Mouse (Mus musculus): ENCODE measurements at regions not wholly inside any gene's neighbourhood (a gene's known extent, or its start where the extent isn't known, plus 50 kb on each side); places are given as distances from the start of the nearest gene placed in this dataset.
A peak's percentile ranks its signal among the peaks of the same experiment; 100 is the strongest.

GRCm38 (mm10) chr11:19838932-19839331, 85.2 kb upstream of the Spred2 start:
- DNase-seq: no peak

DNA sequence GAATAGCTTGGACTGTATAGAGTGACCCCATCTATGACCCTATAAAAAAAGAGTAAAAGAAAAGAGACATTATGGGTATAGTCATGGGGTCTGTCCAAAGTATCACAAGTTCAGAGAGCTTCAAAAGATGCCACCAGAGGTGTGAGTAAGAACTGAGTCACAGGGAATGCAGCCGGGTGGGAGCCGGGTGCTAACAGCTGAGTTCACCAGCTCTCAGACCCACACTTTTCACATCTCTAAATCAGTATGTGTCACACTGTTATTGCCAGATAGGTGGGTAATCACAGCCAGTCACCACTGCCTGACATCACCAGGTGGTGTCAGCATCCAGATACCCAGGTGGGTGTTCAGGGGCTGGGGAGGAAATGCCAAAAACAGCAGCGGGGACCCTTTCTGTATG, 81.1 kb upstream of the Spred2 start:
- no peak for DNase-seq

GRCm38 (mm10) chr11:19847910-19848309, 76.3 kb upstream of the Spred2 start:
- DNase-seq: no peak

- DNase-seq: no peak
These were observed 75.8 kb upstream of the Spred2 start for GRCm38 (mm10) chr11:19848412-19848811.

DNA sequence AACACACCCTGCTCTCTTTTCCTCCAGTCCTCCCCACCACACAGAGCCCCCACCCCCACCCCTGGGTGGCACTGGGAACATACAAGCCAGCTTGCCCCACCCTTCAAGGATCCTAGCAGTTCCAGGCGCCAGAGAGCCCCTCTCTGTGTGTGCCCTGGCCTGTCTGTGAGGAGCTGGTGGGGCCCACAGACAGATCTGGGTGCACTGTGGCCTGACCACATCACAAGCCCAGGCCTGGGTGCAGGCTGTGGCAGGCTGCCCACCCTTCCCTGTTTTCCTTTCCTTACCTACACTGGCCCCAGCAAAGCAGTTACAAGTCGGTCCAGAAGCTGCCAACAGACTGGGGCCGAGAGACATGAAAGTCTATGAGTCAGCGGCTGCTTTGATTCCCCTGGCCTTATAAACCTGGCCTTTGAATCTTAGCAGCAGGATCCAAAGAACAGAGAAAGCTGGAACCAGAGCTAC, 74.8 kb upstream of the Spred2 start:
- DNase-seq: no peak

GRCm38 (mm10) chr11:19849844-19850420, 74.2 kb upstream of the Spred2 start:
- DNase-seq: no peak

DNA sequence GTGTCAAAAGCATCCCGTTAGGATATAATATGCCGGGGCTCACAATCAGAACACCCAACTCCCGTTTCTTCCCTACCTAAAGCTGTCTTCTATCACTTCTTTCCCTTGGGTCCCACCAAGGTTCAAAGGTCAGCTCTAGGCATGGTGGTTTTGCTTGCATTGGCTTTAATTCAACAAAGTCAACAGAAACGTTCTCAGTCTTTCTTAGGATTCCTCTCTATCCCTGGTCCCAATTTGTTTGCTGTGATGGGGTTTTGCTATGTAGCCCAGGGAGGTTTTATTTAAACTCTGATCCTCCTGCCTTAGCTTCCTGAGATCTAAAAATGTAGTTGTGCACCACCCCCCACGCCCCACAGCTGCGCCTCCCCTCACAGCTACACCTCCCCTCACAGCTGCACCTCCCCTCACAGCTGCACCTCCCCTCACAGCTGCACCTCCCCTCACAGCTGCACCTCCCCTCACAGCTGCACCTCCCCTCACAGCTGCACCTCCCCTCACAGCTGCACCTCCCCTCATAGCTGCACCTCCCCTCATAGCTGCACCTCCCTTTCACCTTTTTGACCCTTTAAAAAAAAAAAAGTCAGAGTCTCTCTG, 73.1 kb upstream of the Spred2 start:
- DNase-seq: no peak

DNA sequence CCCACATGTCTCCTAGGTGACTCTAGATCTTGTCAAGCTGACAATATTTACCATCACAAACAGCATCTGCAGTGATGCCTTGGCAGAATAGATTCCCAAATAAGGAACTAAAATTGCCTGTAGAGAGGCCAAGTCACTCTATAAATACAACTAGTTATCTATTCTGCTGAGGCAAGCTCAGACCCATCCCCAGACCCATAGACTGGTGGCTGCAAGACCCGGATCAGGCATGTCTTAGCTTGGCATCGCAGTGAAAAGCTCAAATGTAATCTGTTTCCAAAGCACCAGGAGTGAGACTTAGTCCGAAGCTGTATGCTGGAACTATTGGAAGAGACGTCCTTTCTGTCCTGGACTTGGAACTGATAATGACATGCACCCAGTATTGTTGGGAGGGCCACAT, 62.6 kb upstream of the Spred2 start:
- DNase-seq: no peak

DNA sequence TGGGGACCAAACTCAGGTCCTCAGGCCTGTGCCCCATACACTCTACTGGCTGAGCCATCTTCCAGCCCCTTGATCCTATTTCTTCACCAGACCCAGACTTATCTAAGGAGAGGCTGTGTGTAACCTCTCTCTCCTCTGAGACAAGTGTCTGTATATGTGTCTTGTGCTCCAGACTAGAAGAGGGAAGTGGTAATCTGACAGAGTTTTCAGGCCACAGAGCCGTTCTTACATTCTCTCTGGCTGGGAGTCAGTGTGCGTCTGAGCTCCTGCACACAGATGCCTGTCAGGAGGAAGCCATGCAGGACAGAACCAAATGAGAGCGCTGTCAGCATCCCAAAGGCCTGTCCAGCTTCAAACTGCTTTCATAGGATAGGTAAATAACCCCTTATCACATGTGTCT, 60.8 kb upstream of the Spred2 start:
- no peak for DNase-seq

DNA sequence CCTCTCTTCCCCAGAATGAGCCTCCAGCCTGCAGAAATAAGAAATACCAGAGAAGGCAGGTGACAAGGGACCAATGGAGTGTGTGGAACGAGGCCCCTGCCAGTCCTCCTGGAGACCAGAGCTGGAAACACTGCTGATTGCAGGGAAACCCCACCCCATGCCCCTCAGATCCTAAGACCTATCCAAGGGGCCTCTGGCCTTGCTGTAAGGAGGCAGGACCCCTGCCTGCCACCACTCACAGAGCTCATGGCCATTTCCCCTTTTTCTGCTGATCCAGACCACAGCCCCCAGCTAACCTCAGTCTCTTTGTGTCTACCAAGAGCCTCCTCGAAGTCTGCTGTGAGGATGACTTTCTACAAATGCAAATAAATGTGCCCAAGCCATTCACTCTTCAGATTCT, 57.9 kb upstream of the Spred2 start:
- DNase-seq: no peak

- no peak for DNase-seq
These were observed 54.5 kb upstream of the Spred2 start for GRCm38 (mm10) chr11:19869671-19870070.

DNA sequence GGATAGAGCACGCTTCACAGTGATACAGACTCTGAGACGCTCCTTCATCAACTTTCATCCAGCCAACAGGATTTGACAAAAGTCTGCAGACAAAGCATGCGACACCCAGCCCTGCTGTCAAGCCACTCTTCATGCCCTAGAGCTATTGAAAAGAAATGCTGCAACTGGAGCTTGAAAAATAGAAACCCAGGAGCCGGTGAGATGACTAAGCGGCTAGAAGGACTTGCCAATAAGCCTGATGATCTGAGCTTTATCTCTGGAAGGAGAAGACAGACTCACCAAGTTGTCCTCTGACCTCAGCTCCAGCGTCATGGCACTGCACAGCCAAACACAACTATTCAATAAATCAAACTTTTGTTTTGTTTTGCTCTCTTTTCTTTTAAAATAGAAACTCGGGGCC, 54.0 kb upstream of the Spred2 start:
- peak; percentile 26 for DNase-seq

DNA sequence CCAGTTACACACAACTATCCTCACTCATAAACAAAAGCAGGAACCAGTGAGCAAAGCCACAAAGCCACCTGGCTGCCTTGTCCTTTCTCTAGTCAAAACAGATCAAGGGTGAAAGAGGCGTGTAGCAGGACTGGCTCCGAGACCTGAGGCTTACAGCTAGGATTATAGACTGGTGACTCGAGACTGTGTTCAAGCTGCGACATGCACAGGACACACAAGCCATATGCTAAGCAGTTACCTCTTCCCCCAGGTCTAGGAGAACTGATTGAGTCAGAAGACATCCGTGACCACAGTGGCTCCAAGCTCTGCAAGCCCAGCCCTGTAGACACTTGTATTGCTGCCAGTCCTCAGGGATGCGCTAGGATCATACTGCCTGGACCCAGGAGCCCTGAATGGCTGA, 50.4 kb upstream of the Spred2 start:
- DNase-seq: no peak

Measured in retina, postnatal 1 day (tissue).